Mouse (Mus musculus) heart, adult 2 months (tissue): ENCODE data around the gene Cblc. TPM values are rescaled to one million over a fixed set of nuclear protein-coding genes. Genes with fewer than 3 reads are reported as not detected.

Experiments used
- DNase-seq, 2 experiments: peaks; one replicate each; pipeline ENCODE4 v3.0.0; 2021
- H3K27ac ChIP-seq: fragments of 200-600 bp; 2 replicates; pipeline ENCODE4 v1.8.1; 2022
- H3K27me3 ChIP-seq: fragments of 200-500 bp; 2 replicates; pipeline ENCODE4 v1.6.1; 2012; ENCODE audit warnings: mild to moderate bottlenecking, low read length, inconsistent platforms, mixed read lengths; ENCODE audit not compliant: control insufficient read depth, insufficient read depth
- H3K36me3 ChIP-seq: fragments of 200-500 bp; 2 replicates; pipeline ENCODE4 v1.6.1; 2012; ENCODE audit warnings: low read length, inconsistent platforms; ENCODE audit not compliant: control insufficient read depth, insufficient read depth
- H3K4me1 ChIP-seq: fragments of 200-500 bp; 2 replicates; pipeline ENCODE4 v1.6.1; 2011; ENCODE audit warnings: low read length; ENCODE audit not compliant: control insufficient read depth, insufficient read depth
- H3K4me3 ChIP-seq: fragments of 200-600 bp; 2 replicates; pipeline ENCODE4 v1.8.1; 2022
- H3K79me2 ChIP-seq: fragments of 200-500 bp; replicated peaks from 2 replicates; pipeline ENCODE4 v1.6.1; 2012; ENCODE audit warnings: mild to moderate bottlenecking, inconsistent platforms, low read length, moderate library complexity, mixed read lengths; ENCODE audit not compliant: control insufficient read depth, insufficient read depth
- H3K9ac ChIP-seq: fragments of 200-500 bp; 2 replicates; pipeline ENCODE4 v1.6.1; 2012; ENCODE audit warnings: low read depth, mild to moderate bottlenecking, control low read depth, inconsistent platforms, low read length, mixed read lengths
- CTCF ChIP-seq: fragments of 200-600 bp; IDR thresholded peaks from 2 replicates; pipeline ENCODE4 v1.8.1; 2022; ENCODE audit warnings: antibody characterized with exemption, mild to moderate bottlenecking, moderate library complexity
- EP300 ChIP-seq: fragments of 200-500 bp; IDR thresholded peaks from 2 replicates; pipeline ENCODE4 v1.6.1; 2011; ENCODE audit warnings: low read depth, low read length, control low read depth; ENCODE audit not compliant: insufficient read depth
- POLR2A ChIP-seq: fragments of 200-500 bp; IDR thresholded peaks from 2 replicates; pipeline ENCODE4 v1.6.1; 2011; ENCODE audit warnings: mild to moderate bottlenecking, low read depth, low read length, control low read depth; ENCODE audit not compliant: insufficient read depth
- WGBS: fragments of 180-500 bp; shearing (Covaris S2); methylation state at CpG from one replicate; pipeline ENCODE4 v1.1.7; 2018; 5-methylcytosine and 5-hydroxymethylcytosine counted together
- intact Hi-C: fragments of 180-260 bp; cut with DNase I; formaldehyde crosslinking; loops from one replicate; pipeline ENCODE4 v1.15.1; 2025
- polyA plus RNA-seq: library from polyadenylated mRNA; depleted of rRNA; stranded (reverse); fragments of >200 nt; gene quantifications from 2 replicates; pipeline ENCODE4 v1.2.3, GENCODE M21; 2012
- total RNA-seq, 2 experiments: library from RNA; stranded (reverse); gene quantifications; 2 replicates each; pipeline ENCODE4 v1.2.3; 2021

Gene Cblc
- total and polyA plus RNA-seq, 3 experiments: 0.63 to 1.2 (median 0.77) TPM

DNA sequence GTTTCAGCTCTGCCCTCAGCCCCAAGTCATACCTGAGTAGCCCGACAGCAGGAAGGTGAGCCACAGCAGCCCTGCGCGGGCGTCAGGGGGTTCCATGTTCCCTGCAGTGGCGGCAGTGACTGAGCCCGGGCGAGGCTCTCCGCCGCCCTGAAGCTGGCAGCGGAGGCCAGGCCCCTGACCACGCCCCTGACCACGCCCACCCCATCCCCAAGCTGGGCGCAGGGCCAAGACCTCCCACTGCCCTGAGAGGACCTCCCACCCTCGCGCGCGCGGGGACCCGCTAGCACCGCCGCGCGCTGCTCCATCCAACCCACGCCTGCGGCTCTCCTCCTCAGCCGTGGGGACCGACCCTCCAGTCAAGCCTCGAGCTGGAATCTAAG is 26.2 kb downstream of the Cblc start:
- Histone ChIP-seq H3K27me3 (no peaks in the 10 kb centered on the region), H3K27ac (peak overlapping the region; percentile 96), H3K36me3 (no peaks in the 10 kb centered on the region; the same call in 1 of the 2 replicates), H3K79me2 (no peaks in the 10 kb centered on the region; the same call in 1 of the 2 replicates), H3K4me3 (peak overlapping the region; percentile 93), H3K4me1 (peaks cover 7% of the 10 kb centered on the region), H3K9ac (peak overlapping the region; percentile 91)
- TF ChIP-seq POLR2A (peak; percentile 93), CTCF (no peak)
- intact Hi-C loops: no loop called here
- DNase-seq: peak; percentile 91 to 94
- WGBS: under 1% methylated on average over 28 of the region's 28 CpGs

DNA sequence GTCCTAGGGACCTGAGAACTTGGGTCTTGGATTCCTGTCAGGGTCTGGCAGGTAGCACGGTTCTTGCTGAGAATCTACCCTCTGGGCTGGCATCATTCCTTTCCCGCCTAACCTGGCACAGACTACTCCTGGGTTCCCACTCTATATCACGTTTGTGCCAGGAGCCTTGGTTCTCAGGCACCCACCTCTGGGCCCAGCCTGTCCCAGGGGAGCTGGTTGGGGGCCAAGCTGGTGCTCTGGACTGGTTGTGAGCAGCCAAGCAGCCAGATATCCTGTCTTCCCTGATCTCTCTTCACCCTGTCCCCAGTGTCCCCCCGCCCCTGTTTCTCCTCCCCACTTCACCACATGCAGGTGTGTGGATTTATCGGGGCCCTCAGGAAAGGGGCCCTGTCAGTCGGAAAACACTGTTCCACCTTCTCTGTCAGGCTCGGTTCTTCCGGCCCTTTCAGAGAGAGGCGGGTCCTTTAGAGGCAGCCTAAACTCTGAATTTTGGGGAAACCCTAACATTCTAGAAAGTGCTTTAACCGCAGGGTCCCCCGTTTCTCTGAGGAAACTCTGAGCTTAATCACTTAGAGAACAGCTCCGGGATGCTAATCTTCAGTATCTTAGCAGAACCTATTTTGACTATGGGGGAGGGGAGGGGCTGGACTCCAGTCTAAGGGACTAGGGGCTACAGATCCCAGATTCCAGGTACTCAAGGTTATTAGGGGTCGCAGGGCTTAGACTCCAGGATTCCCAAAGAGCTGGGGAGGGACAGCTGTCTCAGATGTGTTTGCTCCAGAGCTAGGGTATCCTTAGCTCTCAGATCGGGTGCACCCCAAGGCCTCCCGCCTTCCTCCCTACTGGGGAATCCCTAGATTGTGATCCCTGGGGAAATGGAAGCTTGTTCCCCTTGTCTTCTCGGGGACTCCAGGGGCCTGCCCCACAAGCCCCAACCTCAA is 26.9 kb downstream of the Cblc start:
- Histone ChIP-seq H3K9ac (peak overlapping the region; percentile 91), H3K36me3 (no peaks in the 10 kb centered on the region; the same call in 1 of the 2 replicates), H3K27ac (peak overlapping the region; percentile 96), H3K27me3 (no peaks in the 10 kb centered on the region), H3K4me1 (peaks cover 10% of the 10 kb centered on the region), H3K79me2 (no peaks in the 10 kb centered on the region; the same call in 1 of the 2 replicates), H3K4me3 (peak overlapping the region; percentile 93)
- DNase-seq: peak in 1 of 2 experiments; percentile 34
- intact Hi-C loops: loop anchor here (2.0 kb wide), 1 partner anchor 15 kb away; no protein-coding TSS in a partner anchor
- TF ChIP-seq POLR2A: no peak
- no peak for TF ChIP-seq EP300
- TF ChIP-seq CTCF: no peak
- WGBS: 5% methylated on average over 16 of the region's 16 CpGs

DNA sequence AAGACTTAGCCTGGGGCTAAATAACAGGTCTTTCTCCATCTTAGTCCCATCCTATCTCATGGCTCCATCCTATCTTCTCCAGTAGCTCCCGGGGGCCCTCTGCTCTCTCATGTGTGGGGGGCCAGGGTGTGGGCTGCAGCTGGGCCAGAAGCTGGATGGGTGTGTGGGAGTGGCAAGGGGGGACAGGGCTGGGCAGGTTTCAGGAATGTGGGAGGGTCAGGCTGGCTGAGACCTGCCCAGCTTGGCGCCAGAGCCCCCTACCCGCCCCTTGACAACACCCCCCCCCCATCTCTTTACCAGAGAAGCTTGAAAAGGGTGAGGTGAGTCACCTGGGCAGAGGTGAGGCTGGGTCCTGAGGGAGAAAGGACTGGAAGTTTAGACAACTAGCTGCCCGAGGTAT is 27.6 kb downstream of the Cblc start:
- H3K27ac ChIP-seq: peak overlapping the region; percentile 96
- H3K4me3 ChIP-seq: peak overlapping the region; percentile 93
- 15% methylated on average over 4 of the region's 4 CpGs for WGBS
- peaks cover 16% of the 10 kb centered on the region for H3K4me1 ChIP-seq
- peak overlapping the region; percentile 91 for H3K9ac ChIP-seq
- peaks cover 5% of the 10 kb centered on the region for H3K36me3 ChIP-seq
- no peaks in the 10 kb centered on the region; the same call in 1 of the 2 replicates for H3K79me2 ChIP-seq
- intact Hi-C loops: loop anchor here (2.0 kb wide), 1 partner anchor 14 kb away; no protein-coding TSS in a partner anchor
- TF ChIP-seq CTCF (no peak), EP300 (no peak), POLR2A (no peak)
- no peak for DNase-seq
- no peaks in the 10 kb centered on the region for H3K27me3 ChIP-seq

DNA sequence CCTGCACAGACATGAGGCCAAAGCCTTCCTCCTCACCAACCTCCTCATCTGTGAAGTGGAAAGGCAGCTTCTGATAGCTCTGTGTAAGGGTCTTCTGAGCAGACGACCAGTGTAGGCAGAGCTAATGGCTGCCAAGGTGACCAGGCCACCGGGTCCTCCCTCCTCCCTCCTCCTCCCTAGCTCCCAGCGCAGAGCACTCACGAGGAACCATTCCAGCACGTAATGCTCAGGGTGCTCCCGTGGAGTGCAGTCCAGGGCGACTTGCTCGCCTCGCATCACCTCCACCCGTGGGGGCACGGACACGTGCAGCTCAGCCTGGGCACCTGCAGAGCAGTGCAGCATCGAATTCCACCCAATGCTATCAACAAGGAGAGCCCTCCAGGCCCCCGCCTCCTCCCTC is 28.4 kb downstream of the Cblc start:
- peak overlapping the region; percentile 93 for H3K4me3 ChIP-seq
- peaks cover 17% of the 10 kb centered on the region for H3K4me1 ChIP-seq
- no peaks in the 10 kb centered on the region for H3K27me3 ChIP-seq
- WGBS: 45% methylated on average over 14 of the region's 14 CpGs
- DNase-seq: peak in 1 of 2 experiments; percentile 41
- intact Hi-C loops: loop anchor here (2.0 kb wide), 1 partner anchor 13 kb away; no protein-coding TSS in a partner anchor
- TF ChIP-seq POLR2A (peak; percentile 31; the same call in 1 of the 2 replicates), EP300 (peak; percentile 66; the same call in 1 of the 2 replicates), CTCF (no peak)
- no peaks in the 10 kb centered on the region; the same call in 1 of the 2 replicates for H3K79me2 ChIP-seq
- H3K9ac ChIP-seq: peak overlapping the region; percentile 91
- peaks cover 6% of the 10 kb centered on the region for H3K36me3 ChIP-seq
- peak overlapping the region; percentile 96 for H3K27ac ChIP-seq

DNA sequence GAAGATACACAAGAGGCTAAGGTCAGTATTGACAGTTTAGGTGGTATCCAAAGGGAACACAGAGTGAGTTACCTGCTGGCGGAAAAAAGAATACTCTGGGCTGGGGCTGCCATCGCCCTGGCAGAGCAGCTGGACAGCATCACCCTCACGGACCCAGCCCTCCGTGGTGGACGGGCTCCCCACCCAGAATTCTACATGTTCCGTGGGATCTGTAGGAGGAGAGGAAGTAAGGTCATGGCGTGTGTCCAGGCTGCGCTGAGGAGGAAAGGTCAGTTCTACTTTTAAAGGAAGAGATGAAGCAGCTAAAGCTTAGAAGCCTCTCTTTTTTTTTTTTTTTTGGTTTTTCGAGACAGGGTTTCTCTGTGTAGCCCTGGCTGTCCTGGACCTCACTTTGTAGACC is 32.0 kb downstream of the Cblc start:
- DNase-seq: peak in 1 of 2 experiments; percentile 52
- 46% methylated on average over 9 of the region's 9 CpGs for WGBS

More for the DNA sequence above, 32.0 kb downstream of the Cblc start:
- H3K27ac ChIP-seq: peak overlapping the region; percentile 69
- peaks cover 12% of the 10 kb centered on the region for H3K36me3 ChIP-seq
- no peaks in the 10 kb centered on the region; the same call in 1 of the 2 replicates for H3K79me2 ChIP-seq
- no peaks in the 10 kb centered on the region for H3K27me3 ChIP-seq
- no peak overlapping the region for H3K4me3 ChIP-seq
- H3K9ac ChIP-seq: no peak overlapping the region
- no peak for TF ChIP-seq POLR2A
- TF ChIP-seq CTCF: no peak
- TF ChIP-seq EP300: no peak
- peaks cover 17% of the 10 kb centered on the region for H3K4me1 ChIP-seq
- intact Hi-C loops: no loop called here
